Mouse (Mus musculus): ENCODE measurements at regions not wholly inside any gene's neighbourhood (a gene's known extent, or its start where the extent isn't known, plus 50 kb on each side); places are given as distances from the start of the nearest gene placed in this dataset.

GRCm38 (mm10) chr15:62098791-62099660, 1176.2 kb upstream of the A1bg start:
- DNase-seq (ENCODE audit: low spot score), result no peak
- H3K36me3 ChIP-seq, result no peaks in the 10 kb centered on the region
- H3K4me3 ChIP-seq, result no peak overlapping the region
- H3K27me3 ChIP-seq (ENCODE audit: insufficient read depth, poor library complexity, severe bottlenecking), result peaks cover 4% of the 10 kb centered on the region; the same call in 1 of the 2 replicates
- H3K4me1 ChIP-seq (replicated peaks), result peaks cover 7% of the 10 kb centered on the region
- no peak overlapping the region for H3K27ac ChIP-seq
- peaks cover 7% of the 10 kb centered on the region; the same call in 1 of the 2 replicates for H3K9me3 ChIP-seq
- 48% methylated on average over 16 of the region's 16 CpGs for WGBS

GRCm38 (mm10) chr15:62096778-62097177, 1174.0 kb upstream of the A1bg start:
- Histone ChIP-seq H3K9me3 (no peaks in the 10 kb centered on the region), H3K27ac (no peak overlapping the region), H3K36me3 (no peaks in the 10 kb centered on the region), H3K27me3 (ENCODE audit: insufficient read depth, poor library complexity, severe bottlenecking) (peaks cover 4% of the 10 kb centered on the region; the same call in 1 of the 2 replicates), H3K4me1 (replicated peaks) (peaks cover 23% of the 10 kb centered on the region), H3K4me3 (no peak overlapping the region)
- DNase-seq (ENCODE audit: low spot score), result no peak
- 84% methylated on average over 7 of the region's 7 CpGs for WGBS

- H3K9me3 ChIP-seq, result no peaks in the 10 kb centered on the region
- DNase-seq (ENCODE audit: low spot score), result no peak
- no peak overlapping the region for H3K27ac ChIP-seq
- WGBS, result 84% methylated on average over 3 of the region's 3 CpGs
- H3K27me3 ChIP-seq (ENCODE audit: insufficient read depth, poor library complexity, severe bottlenecking), result peaks cover 4% of the 10 kb centered on the region; the same call in 1 of the 2 replicates
- peaks cover 27% of the 10 kb centered on the region for H3K4me1 ChIP-seq (replicated peaks)
- no peak overlapping the region for H3K4me3 ChIP-seq
- no peaks in the 10 kb centered on the region for H3K36me3 ChIP-seq
Observed at GRCm38 (mm10) chr15:62095198-62095597, 1172.4 kb upstream of the A1bg start.

GRCm38 (mm10) chr15:62093672-62094071, 1170.9 kb upstream of the A1bg start:
- Histone ChIP-seq H3K27me3 (ENCODE audit: insufficient read depth, poor library complexity, severe bottlenecking) (peaks cover 3% of the 10 kb centered on the region; the same call in 1 of the 2 replicates), H3K36me3 (no peaks in the 10 kb centered on the region), H3K4me3 (no peak overlapping the region), H3K4me1 (replicated peaks) (peaks cover 22% of the 10 kb centered on the region), H3K27ac (no peak overlapping the region), H3K9me3 (no peaks in the 10 kb centered on the region)
- no peak for DNase-seq (ENCODE audit: low spot score)
- WGBS, result 74% methylated on average over 4 of the region's 4 CpGs

GRCm38 (mm10) chr15:62092671-62093185, 1169.9 kb upstream of the A1bg start:
- Histone ChIP-seq H3K27me3 (ENCODE audit: insufficient read depth, poor library complexity, severe bottlenecking) (no peaks in the 10 kb centered on the region), H3K4me1 (replicated peaks) (peaks cover 19% of the 10 kb centered on the region), H3K36me3 (no peaks in the 10 kb centered on the region), H3K9me3 (no peaks in the 10 kb centered on the region), H3K27ac (peak overlapping the region; percentile 31), H3K4me3 (no peak overlapping the region)
- WGBS, result 6% methylated on average over 5 of the region's 5 CpGs
- peak; percentile 43 for DNase-seq (ENCODE audit: low spot score)

- H3K27ac ChIP-seq, result peak overlapping the region; percentile 45; the same call in 1 of the 2 replicates
- H3K4me1 ChIP-seq (replicated peaks), result peaks cover 19% of the 10 kb centered on the region
- WGBS, result 50% methylated on average over 12 of the region's 12 CpGs
- no peak for DNase-seq (ENCODE audit: low spot score)
- no peaks in the 10 kb centered on the region for H3K36me3 ChIP-seq
- no peak overlapping the region for H3K4me3 ChIP-seq
- no peaks in the 10 kb centered on the region for H3K27me3 ChIP-seq (ENCODE audit: insufficient read depth, poor library complexity, severe bottlenecking)
- no peaks in the 10 kb centered on the region for H3K9me3 ChIP-seq
Observed at GRCm38 (mm10) chr15:62091746-62092659, 1169.2 kb upstream of the A1bg start.

- DNase-seq (ENCODE audit: low spot score), result no peak
- 88% methylated on average over 5 of the region's 5 CpGs for WGBS
- no peaks in the 10 kb centered on the region for H3K9me3 ChIP-seq
- no peak overlapping the region for H3K4me3 ChIP-seq
- H3K36me3 ChIP-seq, result no peaks in the 10 kb centered on the region
- H3K27ac ChIP-seq, result no peak overlapping the region
- peaks cover 19% of the 10 kb centered on the region for H3K4me1 ChIP-seq (replicated peaks)
- no peaks in the 10 kb centered on the region for H3K27me3 ChIP-seq (ENCODE audit: insufficient read depth, poor library complexity, severe bottlenecking)
Observed at GRCm38 (mm10) chr15:62091144-62091543, 1168.3 kb upstream of the A1bg start.

GRCm38 (mm10) chr15:62088341-62088740, 1165.5 kb upstream of the A1bg start:
- no peaks in the 10 kb centered on the region for H3K9me3 ChIP-seq
- peaks cover 18% of the 10 kb centered on the region for H3K4me1 ChIP-seq (replicated peaks)
- no peaks in the 10 kb centered on the region for H3K36me3 ChIP-seq
- DNase-seq (ENCODE audit: low spot score), result no peak
- 93% methylated on average over 4 of the region's 4 CpGs for WGBS
- no peaks in the 10 kb centered on the region for H3K27me3 ChIP-seq (ENCODE audit: insufficient read depth, poor library complexity, severe bottlenecking)
- no peak overlapping the region for H3K27ac ChIP-seq
- H3K4me3 ChIP-seq, result no peak overlapping the region

GRCm38 (mm10) chr15:62087755-62088154, 1164.9 kb upstream of the A1bg start:
- no peak overlapping the region for H3K4me3 ChIP-seq
- H3K4me1 ChIP-seq (replicated peaks), result peaks cover 13% of the 10 kb centered on the region
- no peak for DNase-seq (ENCODE audit: low spot score)
- H3K9me3 ChIP-seq, result no peaks in the 10 kb centered on the region
- WGBS, result 52% methylated on average over 6 of the region's 6 CpGs
- no peaks in the 10 kb centered on the region for H3K36me3 ChIP-seq
- no peak overlapping the region for H3K27ac ChIP-seq
- H3K27me3 ChIP-seq (ENCODE audit: insufficient read depth, poor library complexity, severe bottlenecking), result no peaks in the 10 kb centered on the region

GRCm38 (mm10) chr15:62086037-62086436, 1163.2 kb upstream of the A1bg start:
- Histone ChIP-seq H3K4me3 (no peak overlapping the region), H3K36me3 (no peaks in the 10 kb centered on the region), H3K9me3 (no peaks in the 10 kb centered on the region), H3K4me1 (replicated peaks) (no peaks in the 10 kb centered on the region), H3K27ac (no peak overlapping the region), H3K27me3 (ENCODE audit: insufficient read depth, poor library complexity, severe bottlenecking) (no peaks in the 10 kb centered on the region)
- no peak for DNase-seq (ENCODE audit: low spot score)
- WGBS, result 90% methylated on average over 3 of the region's 3 CpGs

- H3K4me1 ChIP-seq (replicated peaks), result peaks cover 5% of the 10 kb centered on the region
- no peak for DNase-seq (ENCODE audit: low spot score)
- 89% methylated on average over 3 of the region's 3 CpGs for WGBS
- no peak overlapping the region for H3K4me3 ChIP-seq
- H3K27me3 ChIP-seq (ENCODE audit: insufficient read depth, poor library complexity, severe bottlenecking), result no peaks in the 10 kb centered on the region
- no peaks in the 10 kb centered on the region for H3K9me3 ChIP-seq
- H3K27ac ChIP-seq, result no peak overlapping the region
- H3K36me3 ChIP-seq, result no peaks in the 10 kb centered on the region
Observed at GRCm38 (mm10) chr15:62083347-62083746, 1160.5 kb upstream of the A1bg start.

GRCm38 (mm10) chr15:62082539-62082938, 1159.7 kb upstream of the A1bg start:
- peaks cover 5% of the 10 kb centered on the region for H3K4me1 ChIP-seq (replicated peaks)
- no peak overlapping the region for H3K27ac ChIP-seq
- H3K9me3 ChIP-seq, result no peaks in the 10 kb centered on the region
- H3K27me3 ChIP-seq (ENCODE audit: insufficient read depth, poor library complexity, severe bottlenecking), result no peaks in the 10 kb centered on the region
- no peaks in the 10 kb centered on the region for H3K36me3 ChIP-seq
- WGBS, result 89% methylated on average over 2 of the region's 2 CpGs
- no peak overlapping the region for H3K4me3 ChIP-seq
- no peak for DNase-seq (ENCODE audit: low spot score)
